In the genomic region with DNA sequence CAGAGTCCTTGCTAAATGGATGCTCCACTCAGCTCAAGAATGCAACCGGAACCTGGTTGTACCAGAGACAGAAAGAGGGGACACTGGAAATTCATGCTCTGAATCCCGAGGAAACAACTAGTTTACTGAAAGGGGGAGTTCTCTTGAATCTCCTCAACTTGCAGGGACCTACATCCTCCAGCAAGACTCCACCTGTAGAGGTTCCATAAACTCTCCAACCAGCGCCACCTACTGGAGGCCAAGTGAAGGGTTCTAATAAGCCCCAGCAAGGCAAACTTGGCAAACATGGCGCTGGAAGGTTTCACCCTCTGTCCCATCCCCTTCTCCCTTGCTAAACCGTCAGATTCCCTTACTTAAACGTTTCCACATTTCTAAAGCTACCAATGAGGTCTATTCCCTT, we compare ENCODE assay signal across 10 mouse cellular contexts.
DNase-seq lines count a peak whose midpoint lies in the region; ATAC-seq lines count a peak whose summit lies in the region.
"Had no signal": no experiment of that assay in that cellular context is flagged by ENCODE, and none has a peak within 500 bp of the region (broad histone marks: within the 10 kb centered on the region; RNA-seq: fewer than 3 reads in every experiment).

No protein-coding gene starts in this region.

- H3K36me3 ChIP-seq in heart, embryonic 12.5 days, result no peaks in the 10 kb centered on the region

- no peak for ATAC-seq in heart, embryonic 12.5 days (ENCODE audit: insufficient number of reproducible peaks, low FRiP score)

- DNase-seq in heart, adult 18-20 months, result peak; percentile 12 to 63
- peak; percentile 1 for DNase-seq in thymus, postnatal 25 days
- DNase-seq in thymus, postnatal 0 days (ENCODE audit: low spot score), result no peak
- DNase-seq in embryo, embryonic 10.5 days (ENCODE audit: low spot score), result peak; percentile 60
- peak; percentile 32 to 52 for DNase-seq in left cerebral cortex, postnatal 14 days (ENCODE audit: low spot score in 2 of 2)
- peak; percentile 63 to 66 for DNase-seq in right cerebral cortex, adult 2 months (ENCODE audit: low spot score in 2 of 2)
- DNase-seq in T-cell, adult 2 months (ENCODE audit: low spot score), result no peak

- no peak overlapping the region for H3K4me2 ChIP-seq in heart, embryonic 12.5 days

- H3K27ac ChIP-seq in heart, embryonic 12.5 days (ENCODE audit: poor library complexity, severe bottlenecking), result no peak overlapping the region

- H3K9me3 ChIP-seq in heart, embryonic 12.5 days (replicated peaks), result no peaks in the 10 kb centered on the region

- H3K27me3 ChIP-seq in heart, embryonic 12.5 days (replicated peaks), result peaks cover 26% of the 10 kb centered on the region; the same call in 1 of the 2 replicates
- H3K27me3 ChIP-seq: CH12.LX; megakaryocyte, embryonic 14.5 days had no signal

- H3K4me3 ChIP-seq in heart, embryonic 12.5 days, result no peak overlapping the region
- H3K4me3 ChIP-seq: megakaryocyte, embryonic 14.5 days had no signal

- intact Hi-C loops in left cerebral cortex, postnatal 14 days (cut with DNase I), result no loop called here

- peaks cover 8% of the 10 kb centered on the region; the same call in 1 of the 2 replicates for H3K4me1 ChIP-seq in heart, embryonic 12.5 days (replicated peaks)
- H3K4me1 ChIP-seq: megakaryocyte, embryonic 14.5 days had no signal

- no peak overlapping the region for H3K9ac ChIP-seq in heart, embryonic 12.5 days

- WGBS in heart, embryonic 12.5 days, result 35% methylated on average over 6 of the region's 6 CpGs

Comparison
In these comparisons a context has a peak if more than half of its experiments do, and no peak if none do; other contexts are left out.
1. DNase-seq: peak in heart, adult 18-20 months (2 of 2), thymus, postnatal 25 days (single experiment), embryo, embryonic 10.5 days (single experiment), left cerebral cortex, postnatal 14 days (2 of 2) and right cerebral cortex, adult 2 months (2 of 2); none in thymus, postnatal 0 days (single experiment) and T-cell, adult 2 months (single experiment).